Mouse (Mus musculus): ENCODE data around the gene Rnf180.

DNA sequence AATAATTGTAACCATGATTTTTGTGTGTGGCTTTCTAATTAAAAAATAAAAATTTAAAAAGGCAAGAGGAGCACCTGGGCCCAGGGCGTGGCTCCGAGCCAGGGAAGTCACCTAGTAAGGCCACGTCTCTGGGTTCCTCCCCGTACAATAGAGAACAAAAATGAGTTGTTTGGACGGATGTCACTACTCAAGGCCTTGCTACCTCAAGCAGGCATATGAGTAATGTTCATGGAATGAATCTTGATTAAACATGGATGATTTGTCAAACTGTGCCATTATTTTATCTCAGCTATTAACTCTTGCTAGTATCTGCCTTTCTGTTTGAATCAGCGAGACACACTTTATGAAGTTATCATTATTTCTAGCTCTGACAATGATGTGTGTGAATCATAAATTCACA is 46.9 kb downstream of the Rnf180 start:
- no peak for TF ChIP-seq CTCF (IDR thresholded peaks at IDR 0.05; ENCODE audit: borderline replicate concordance, insufficient read depth, low read length)
- TF ChIP-seq POLR2A (IDR thresholded peaks at IDR 0.05; ENCODE audit: low read depth, low read length) = no peak
